Mouse (Mus musculus) lung, postnatal 25 days (tissue): ENCODE data around the gene Cks2.
A peak's percentile ranks its signal among the peaks of the same experiment; 100 is the strongest.
"Not testable (repeated sequence)": the region's sequence is repeated elsewhere in the genome, so short reads cannot be mapped to it uniquely, and the experiment has no call there.

Experiments used
- DNase-seq: peaks from one replicate; pipeline ENCODE4 v3.0.0; 2022; ENCODE audit warnings: low spot score

The Cks2 gene

DNA sequence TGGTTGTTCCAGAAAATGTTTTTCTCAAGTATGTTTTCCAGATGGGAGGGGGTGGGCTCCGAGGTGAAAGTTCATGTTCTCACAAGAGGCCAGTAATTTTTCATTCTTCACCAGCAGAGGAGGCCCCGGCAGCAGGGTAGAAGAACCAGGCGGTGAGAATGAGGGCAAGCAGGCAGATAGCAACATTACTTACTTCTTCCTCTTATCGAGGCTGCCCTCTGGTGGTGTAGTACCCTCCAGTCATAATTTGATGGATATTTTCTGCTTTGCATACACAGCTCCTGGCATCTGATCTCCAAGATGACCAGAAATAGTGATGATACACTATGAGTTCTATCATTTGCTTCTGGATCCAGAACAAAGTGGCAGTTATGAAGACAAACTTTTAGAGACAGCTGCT, 6.1 kb upstream of the Cks2 start:
- DNase-seq = no peak

DNA sequence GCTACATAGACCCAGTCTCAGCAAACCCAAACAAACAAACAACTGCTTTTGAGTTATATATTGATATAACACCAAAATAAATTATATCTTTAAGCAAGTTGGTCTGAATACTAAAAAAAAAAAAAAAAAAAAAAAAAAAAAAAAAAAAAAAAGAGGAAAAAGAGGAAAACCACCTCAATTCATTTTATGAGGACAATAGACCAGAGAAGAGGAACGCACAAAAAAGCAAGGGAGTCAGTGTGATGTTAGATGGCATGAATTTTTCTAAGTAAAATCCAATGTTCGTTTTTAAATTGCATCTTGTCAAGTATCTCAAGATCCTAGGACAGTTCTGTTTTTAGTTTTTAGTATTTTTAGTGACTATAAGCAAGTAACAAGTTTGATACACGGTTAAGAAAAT, 3.6 kb upstream of the Cks2 start:
- no peak for DNase-seq

DNA sequence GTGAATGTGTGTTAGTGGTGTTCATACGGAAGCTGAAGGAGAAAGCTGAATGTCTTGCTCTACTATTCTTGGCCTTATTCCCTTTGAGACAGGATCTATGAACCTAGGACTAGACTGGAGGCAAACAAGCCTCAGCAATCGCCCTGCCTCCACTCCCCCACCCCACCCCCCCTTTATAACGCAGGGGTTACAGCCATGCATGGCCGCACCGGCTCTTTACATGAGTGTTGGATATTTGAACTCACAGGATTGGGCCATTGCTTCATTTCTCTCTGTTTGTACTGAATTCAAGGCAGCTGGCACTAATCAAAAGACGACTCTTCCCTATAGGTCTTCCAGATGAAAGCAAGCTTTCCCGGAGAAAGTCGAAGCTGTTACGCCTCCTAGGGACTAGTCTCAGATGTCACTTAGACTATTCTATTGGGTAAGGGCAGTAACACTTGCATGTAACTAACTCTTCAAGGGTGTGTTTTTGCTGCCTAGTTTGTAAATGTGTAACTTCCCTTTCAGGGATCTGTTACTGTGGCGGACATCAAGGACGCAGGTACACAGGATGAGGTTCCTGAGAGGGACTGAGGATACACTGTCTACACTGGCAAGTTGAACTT, 2.8 kb upstream of the Cks2 start:
- DNase-seq = no peak

DNA sequence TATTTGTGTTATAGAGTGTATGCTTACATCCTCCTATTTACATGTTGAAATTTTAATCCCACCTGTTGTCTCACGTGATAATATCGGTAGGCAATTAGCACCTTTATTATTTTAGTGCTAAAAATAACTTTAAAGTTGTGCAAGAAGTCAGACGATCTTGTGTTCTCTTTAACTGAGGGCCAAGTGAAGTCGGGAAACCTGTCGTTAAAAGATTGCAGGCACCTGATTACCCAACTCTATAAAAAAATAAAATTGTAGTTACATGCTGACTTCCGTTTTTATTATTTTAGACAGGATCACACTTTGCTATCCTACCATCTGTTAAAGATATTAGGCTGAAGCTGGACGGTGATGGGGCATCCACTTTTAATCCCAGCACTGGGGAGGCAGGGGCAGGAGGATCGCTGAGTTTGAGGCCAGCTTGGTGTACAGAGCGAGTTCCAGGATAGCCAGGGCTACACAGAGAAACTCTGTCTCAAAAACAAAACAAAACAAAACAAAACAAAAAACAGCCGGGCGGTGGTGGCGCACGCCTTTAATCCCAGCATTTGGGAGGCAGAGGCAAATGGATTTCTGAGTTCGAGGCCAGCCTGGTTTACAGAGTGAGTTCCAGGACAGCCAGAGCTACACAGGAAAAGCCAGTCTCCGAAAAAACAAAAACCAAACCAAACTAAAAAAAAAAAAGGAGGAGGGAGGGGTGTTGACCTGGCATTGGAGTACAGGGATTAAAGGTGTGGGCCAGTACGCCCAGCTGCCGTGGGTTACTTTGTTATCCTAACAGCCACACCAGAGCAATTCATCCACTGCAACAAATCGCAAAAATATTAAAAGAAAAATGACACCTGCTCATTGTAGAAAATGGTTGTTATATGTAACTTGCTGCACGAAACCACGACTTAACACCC, 856 bp upstream of the Cks2 start:
- DNase-seq = no peak

DNA sequence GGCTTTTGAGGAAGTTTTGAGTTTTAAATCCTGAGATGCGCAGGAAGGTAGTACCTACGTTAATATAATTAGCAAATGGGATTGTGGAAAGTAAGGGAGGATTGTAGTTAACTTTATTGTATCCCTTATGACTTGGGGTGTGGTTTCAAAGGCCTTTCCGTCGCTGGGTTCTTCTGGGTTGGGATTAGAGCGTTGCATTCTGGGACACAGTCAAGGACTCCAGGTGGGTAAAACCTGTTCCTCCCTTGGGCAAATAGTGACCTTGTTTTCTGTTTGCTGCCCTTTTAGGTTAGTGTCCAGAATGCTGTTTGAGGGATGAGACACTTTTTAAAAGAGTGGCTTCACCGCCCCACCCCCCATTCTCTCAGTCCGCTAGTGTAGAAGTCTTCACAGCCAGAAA, 840 bp downstream of the Cks2 start:
- DNase-seq = no peak

DNA sequence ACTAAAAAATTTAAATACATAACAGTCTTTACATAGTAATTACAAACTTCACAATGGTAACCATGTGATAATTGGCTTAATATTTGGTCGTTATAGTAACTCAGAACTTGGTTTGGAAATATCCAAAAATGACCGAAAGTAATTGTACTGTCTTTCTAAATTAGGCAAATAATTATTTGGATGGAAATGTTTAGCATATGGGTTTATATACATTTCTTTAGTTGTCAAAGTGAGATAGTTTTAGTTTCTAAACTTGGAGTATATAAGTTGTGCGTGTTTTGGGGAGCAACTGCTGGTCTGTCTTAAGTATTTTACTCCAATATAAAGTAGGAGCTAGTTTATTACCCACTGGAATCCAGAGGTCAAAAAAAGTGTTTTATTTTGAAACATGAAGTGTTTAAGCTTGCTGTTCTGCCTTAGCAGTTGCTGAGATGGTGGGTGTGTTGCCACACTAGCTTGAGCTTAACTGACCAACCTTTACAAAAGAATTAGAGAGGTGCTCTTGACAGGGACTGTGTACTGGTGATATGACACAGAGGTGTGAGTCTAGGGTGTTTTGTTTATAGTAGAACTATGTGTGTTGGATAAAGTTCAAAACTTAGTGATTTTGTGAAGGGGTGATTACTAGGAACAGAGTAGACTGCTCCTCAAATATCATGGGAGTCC, 1.5 kb downstream of the Cks2 start:
- no peak for DNase-seq

DNA sequence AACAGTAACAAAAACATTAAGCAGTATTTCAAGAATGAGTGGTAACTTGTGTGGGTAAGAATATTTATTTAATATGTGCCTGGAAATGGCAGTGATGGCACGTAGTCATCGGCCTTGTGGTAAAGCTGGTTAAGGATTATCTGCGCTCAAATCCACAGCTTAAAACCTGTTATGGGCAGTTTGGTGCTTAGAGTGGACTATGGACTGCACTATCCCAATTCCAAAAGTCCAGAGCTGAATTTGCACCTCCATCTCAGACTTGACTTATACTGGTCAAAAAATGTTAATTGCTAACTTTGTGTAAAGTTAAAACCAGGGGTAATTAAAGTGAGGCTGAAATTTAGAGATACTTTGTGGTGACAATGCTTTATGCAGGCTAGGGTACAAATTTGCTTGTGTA, 2.7 kb downstream of the Cks2 start:
- no peak for DNase-seq

DNA sequence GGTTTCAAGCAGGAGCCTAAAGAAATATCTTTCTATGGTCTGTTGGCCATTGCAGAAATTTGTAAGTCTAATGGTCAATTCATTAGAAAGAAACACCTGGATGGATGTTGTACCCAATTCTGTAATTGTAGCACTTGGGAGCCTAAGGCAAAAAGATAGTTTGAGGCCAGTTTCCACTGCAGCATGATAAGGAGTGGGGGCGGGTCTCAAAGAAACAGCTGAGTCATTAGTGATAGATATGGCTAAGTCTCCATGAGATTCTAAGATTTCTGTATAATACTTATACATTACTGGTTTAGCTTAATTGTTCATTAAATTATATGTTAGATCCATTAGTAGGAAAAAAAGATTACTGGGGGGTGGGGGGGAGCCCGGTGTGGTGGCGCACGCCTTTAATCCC, 3.2 kb downstream of the Cks2 start:
- DNase-seq = no peak

DNA sequence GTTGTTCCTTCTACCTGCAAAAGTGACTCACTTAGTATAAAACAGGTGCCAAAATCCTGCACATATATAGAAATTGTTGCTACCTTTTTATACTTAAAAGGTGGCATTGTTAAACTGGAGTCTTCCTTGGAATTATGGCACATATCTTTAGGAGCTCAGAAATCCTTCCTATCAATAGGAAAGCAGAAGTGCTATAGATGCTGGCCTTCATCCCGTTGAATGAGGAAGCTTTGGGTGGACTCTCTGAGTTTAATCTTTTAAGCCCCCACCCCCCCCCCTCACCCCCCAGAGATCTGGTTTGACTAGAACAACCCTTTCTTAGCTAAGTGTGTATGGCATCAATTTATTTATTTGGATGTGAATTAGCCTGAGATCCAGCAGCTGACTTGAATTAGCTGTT, 4.7 kb downstream of the Cks2 start:
- no peak for DNase-seq

DNA sequence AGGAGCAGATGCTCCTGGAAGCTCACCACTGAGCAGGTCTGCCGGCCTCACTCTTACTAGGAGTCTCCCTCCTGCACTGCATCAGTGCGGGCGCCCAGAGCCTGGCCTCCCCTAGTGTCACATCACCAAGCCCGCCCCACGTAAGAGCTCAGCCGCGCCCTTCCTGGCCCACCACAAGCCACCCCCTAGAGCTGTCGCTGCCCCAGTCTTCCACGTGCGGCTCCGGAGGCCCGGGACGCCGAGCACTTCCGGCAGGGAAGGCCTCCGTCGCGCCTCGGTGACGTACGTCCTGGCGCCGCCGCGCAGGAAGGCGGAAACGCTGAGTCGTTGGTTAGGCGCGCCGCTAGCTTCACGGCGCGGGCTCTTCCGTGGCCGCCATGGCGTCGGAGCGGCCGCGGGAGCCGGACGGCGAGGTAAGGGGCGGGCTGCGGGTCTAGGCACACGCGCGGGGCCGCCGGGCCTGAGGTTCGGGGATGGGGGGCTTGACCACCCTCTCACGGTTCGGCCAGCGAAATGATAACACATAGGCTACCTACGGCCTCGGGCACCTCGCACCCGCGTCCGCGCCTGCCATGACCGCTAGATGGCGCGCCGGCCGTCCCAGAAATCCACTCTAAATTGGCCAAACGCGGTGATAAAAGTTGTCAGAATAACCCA, 6.5 kb downstream of the Cks2 start, which contains the start of gene Secisbp2:
Secisbp2 (plus strand) TSS at position 290 of the 657 bp plus-strand sequence.
- DNase-seq = peak; percentile 94

DNA sequence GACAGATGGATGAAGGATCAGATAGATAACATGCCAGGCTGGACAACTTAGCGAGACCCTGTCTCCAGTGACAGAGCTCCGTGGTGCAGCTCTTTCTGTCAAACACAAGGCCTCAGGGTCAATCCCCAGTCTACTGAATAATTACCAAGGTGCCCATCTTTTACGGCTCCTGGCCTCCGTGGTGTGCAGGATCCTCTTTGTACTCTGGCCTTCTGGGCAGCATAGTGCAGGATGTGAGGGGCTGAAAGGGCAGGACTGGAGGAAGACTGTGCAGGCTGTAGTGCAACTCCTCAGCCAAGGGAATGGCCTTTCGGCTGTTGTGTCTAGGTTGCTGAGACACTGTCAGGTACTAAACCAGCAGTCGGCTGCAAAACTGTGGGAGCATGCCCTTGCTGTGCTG, 8.1 kb downstream of the Cks2 start:
- DNase-seq = no peak

DNA sequence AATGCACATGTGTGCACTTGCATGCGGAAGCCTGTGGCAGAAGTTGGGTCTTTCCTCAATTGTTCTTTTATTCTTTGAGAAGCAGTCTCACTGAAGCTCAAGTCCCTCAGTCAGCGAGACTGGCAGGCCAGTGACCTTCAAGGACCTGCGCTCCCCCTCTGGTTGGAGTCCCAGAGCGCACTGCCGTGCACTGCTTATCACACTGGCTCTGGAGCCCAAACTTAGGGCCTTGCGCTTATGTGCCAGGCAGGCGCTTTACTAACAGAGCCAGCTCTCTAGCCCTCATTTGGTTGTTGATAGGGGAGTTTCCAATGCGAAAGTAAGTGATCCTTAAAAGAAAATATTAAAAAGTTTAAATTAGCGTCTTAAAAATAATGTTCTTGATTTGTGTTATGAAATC, 8.9 kb downstream of the Cks2 start:
- DNase-seq = no peak

DNA sequence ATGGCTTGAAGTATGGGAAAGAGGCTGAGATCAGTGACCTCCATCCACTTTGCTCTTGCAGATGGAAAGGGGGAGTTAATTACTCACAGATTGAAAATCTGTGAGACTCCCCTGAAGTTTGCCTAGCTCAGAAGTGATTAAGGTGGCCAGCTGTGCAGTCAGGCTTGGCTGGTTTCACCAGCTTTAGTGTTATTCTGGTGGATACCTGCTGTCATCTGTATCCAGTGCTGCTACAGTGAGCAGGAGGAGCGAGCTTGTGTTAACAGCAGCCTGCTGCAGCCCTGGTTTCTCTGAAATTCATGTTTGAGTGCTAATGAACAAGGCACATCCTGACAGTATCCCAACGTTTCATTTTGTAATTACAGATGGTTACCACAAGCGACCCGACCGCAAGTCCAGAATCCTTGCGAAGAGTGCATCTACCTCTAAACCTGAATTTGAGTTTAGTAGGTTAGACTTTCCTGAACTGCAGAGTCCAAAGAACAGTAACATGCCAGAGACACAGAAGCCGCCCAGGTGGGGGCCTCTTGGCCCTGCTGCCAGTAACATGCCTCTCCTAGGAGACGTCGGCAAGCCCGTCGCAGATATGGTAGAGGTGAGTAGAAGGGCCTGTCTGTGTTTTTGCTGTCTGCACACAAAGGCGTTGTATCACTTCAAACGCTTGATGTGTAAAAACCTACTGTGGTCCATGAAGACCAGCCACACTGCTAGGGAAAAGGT, 11.6 kb downstream of the Cks2 start:
- DNase-seq = no peak

DNA sequence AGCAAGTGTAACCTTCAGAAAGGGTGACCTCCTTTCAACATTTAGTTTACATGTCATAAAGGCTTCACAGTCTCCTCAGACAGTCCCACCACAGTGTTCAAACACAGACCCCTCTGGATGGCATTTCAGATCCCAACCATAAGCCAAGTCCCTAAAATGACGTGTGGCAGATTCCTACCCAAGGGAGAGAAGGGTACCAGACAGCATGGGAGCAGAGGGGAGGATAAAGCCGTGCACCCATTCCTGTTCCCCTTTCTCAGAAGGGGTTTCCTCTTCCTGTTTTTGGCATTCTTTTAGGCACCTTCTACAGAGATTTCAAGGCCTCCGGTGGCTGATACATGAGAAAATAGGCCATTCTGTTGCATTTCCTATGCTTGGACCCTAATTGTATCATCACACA, 13.1 kb downstream of the Cks2 start:
- DNase-seq = no peak

DNA sequence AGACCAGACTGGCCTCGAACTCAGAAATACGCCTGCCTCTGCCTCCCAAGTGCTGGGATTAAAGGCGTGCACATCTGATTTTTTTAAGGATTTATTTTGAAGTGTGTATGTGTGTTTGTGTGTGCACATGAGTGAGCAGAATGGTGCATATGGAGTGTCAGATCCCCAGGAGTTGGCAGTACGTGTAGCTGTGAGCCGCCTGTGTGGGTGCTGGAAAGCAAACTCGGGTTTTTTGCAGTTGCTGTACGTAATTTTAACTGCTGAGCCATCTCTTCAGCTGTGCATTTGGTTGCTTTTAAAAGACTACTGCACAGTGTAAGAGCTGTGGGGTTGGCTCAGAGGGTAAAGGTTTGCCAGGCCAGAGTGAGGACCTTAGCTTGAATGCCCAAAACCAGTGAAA, 14.5 kb downstream of the Cks2 start:
- no peak for DNase-seq

DNA sequence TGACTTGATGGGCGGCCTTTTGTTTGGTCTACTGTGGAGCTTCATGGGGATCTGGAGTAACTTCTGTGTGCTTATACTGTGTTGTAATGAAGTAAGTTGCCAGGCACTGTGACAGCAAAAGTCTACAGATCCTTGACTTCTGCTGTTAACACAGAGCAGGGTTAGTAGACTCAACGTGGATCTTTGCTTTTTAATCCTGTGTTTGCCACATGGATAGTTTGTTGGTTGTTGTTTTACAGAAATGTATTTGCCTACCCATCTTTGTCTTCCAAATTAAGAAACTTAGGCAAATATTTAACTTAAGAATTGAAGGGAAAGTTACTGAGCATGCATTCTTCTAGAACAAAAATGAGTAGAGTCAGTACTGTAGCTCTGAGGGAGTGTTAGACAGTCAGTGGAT, 18.5 kb downstream of the Cks2 start:
- no peak for DNase-seq

DNA sequence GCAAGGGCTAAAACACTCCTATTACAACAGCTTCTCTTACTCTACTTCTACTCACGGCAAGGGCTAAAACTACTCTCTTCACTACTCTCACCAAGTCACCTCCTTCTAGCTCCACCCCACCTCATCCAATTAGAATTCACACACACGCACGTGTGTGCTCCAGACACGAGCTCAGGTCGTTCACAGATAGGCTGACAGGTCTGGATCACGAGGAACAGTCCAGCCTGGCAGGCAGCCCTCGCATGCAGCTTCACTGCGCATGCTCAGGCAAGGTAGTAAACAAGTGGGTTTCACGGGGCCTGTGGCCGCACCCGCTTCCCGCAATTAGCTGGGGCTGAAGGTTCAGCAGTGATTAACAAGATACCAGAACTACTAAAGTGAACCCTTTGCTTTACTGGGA, 23.2 kb downstream of the Cks2 start:
- not testable (repeated sequence) for DNase-seq

DNA sequence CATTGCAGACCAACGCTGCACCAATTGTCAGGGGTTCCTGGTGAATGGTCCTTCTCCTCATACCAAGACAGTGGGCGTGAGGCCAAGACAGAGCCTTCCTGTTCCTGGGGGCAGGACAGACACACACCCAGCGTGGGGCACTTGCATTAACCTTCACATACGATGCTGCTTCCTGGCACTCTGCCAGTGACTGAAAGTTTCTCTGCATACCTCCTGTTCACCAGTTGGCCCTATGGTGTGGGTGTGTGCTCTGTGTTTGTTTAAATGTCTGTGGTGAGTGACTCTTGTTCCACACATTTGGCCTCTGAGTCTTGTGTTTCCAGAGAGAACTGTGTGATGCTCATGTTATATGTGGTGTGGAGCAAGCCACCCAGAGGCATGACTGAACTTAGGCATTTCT, 31.6 kb downstream of the Cks2 start:
- no peak for DNase-seq

DNA sequence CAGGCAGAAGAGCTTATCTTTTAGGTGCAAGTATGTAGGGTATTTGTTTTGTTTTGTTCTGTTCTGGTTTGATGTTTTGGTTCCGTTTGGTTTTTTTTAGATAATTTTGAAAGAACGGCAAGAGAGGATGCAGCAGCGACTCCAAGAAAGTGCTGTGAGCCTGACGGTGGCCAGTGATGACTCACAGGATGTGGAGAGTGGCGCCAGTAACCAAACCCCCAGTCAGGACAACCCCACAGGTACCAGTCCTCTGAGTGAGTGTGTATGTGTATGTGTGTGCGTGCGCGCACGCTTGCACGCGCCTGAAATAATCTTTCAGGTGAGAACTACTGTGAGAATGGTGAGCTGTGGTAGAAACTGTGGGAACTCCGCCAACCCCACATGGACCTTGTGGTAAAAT, 32.0 kb downstream of the Cks2 start:
- DNase-seq = no peak

DNA sequence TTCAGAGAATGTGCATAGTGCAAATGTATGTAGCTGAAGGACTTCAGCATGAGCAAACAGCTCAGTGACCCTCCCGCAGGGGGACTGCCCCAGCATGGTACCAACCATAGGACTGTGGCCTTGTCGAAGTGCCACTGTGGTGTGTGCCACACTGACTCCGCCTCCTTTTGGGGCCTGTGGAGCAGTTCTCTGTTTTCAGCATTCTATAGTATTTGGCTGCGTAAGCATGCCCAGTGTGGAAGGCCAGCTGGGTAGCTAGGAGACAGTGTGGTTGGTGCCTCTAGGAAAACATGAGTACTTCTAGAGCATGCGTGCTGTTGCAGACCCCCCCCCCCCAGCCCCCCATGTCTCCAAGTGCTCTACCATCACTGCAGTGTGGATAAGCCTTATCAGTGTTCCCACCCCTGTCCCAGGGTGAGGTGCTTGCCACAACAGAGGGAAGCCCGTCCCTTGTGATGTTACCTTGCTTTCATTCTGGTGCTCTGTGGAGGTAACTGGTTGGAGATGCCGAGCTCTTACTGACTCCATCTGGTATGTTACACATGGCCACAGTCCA, 32.7 kb downstream of the Cks2 start:
- no peak for DNase-seq

DNA sequence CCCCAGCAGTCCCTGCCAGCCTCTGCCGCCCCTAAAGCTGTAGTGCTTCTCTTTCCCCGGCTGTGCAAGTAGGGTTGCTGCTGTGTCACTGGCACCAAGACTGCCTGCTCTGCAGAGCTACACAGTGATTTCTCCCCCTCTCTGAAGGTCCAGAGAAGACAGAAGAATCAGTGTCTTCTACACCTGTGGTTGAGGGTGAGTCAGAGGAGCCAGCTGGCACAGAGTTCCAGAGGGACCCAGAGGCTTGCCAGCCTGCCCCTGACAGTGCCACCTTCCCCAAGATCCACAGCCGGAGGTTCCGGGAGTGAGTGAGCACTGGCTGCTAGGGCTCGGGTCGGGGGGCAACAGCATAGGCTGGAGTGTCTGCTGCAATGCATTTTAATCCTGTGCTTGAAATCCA, 33.7 kb downstream of the Cks2 start:
- DNase-seq = no peak

DNA sequence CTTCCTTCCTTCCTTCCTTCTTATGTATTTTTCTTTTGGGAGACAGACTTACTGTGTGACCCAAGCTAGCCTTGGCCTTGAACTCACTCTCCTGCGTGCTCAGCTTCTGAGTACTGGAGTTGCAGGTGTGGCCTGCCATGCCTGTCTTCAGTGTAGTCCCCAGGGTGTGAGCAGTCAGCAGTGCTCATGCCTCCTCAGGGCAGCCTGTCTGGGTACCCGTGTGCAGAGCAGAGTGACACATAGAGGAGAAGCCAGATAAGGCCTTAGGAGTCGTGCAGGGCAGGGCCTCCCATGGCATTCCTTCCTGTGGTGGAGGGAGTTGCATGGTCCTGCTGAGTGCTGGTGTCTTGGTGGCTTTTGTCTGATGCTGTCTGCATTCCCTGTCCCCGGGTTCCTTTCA, 34.3 kb downstream of the Cks2 start:
- DNase-seq = no peak
